Mouse (Mus musculus) neutrophil, adult 5-6 weeks (primary cell): ENCODE data around the gene Map3k13. TPM values are rescaled to one million over a fixed set of nuclear protein-coding genes. Genes with fewer than 3 reads are reported as not detected.
"Not testable (repeated sequence)": the region's sequence is repeated elsewhere in the genome, so short reads cannot be mapped to it uniquely, and the experiment has no call there.

ENCODE experiments used
- ATAC-seq: fragments of 151-379, 151-347 bp; 2 replicates; pipeline ENCODE4 v1.8.0; 2017; ENCODE audit warnings: mild to moderate bottlenecking, moderate TSS enrichment; ENCODE audit not compliant: insufficient number of reproducible peaks, poor library complexity, low FRiP score, severe bottlenecking; ENCODE audit errors: extremely low read depth
- total RNA-seq: library from RNA; stranded (forward); fragments of 200-1000 nt; gene quantifications from 2 replicates; pipeline ENCODE4 v1.2.3, GENCODE M21; 2017

Gene Map3k13
- total RNA-seq, 1 experiment from 2014 or later = 0.12 TPM

GRCm38 (mm10) chr16:21877735-21878134 lies 83.6 kb downstream of the Map3k13 start:
- no peak for ATAC-seq

GRCm38 (mm10) chr16:21878834-21879233 lies 84.7 kb downstream of the Map3k13 start:
- no peak for ATAC-seq

GRCm38 (mm10) chr16:21881181-21881580 lies 87.0 kb downstream of the Map3k13 start:
- no peak for ATAC-seq

GRCm38 (mm10) chr16:21881582-21882259 lies 87.6 kb downstream of the Map3k13 start:
- ATAC-seq = no peak

- ATAC-seq = no peak
Measured at GRCm38 (mm10) chr16:21887601-21888000, 93.5 kb downstream of the Map3k13 start.

- no peak for ATAC-seq
Measured at GRCm38 (mm10) chr16:21893890-21894289, 99.7 kb downstream of the Map3k13 start.

GRCm38 (mm10) chr16:21901286-21901685 lies 107.1 kb downstream of the Map3k13 start:
- no peak for ATAC-seq

- ATAC-seq = no peak
Measured at GRCm38 (mm10) chr16:21904636-21905035, 110.5 kb downstream of the Map3k13 start.

- no peak for ATAC-seq
Measured at GRCm38 (mm10) chr16:21905996-21906395, 111.8 kb downstream of the Map3k13 start.

GRCm38 (mm10) chr16:21906902-21907301 lies 112.8 kb downstream of the Map3k13 start:
- no peak for ATAC-seq

- not testable (repeated sequence) for ATAC-seq
Measured at GRCm38 (mm10) chr16:21908906-21909305, 114.8 kb downstream of the Map3k13 start.

GRCm38 (mm10) chr16:21913347-21913746 lies 119.2 kb downstream of the Map3k13 start:
- 0 out of 2 replicates have a peak, but pooled peaks have one; percentile 36 for ATAC-seq

- ATAC-seq = no peak
Measured at GRCm38 (mm10) chr16:21916681-21917080, 122.5 kb downstream of the Map3k13 start.

GRCm38 (mm10) chr16:21928471-21928870 lies 134.3 kb downstream of the Map3k13 start:
- ATAC-seq = no peak

- peak; percentile 45; the same call in 1 of the 2 replicates for ATAC-seq
Measured at GRCm38 (mm10) chr16:21946761-21947715, 152.9 kb downstream of the Map3k13 start, which contains the start of gene Tmem41a. Gene Tmem41a (minus strand): TSS chr16:21947552.

- no peak for ATAC-seq
Measured at GRCm38 (mm10) chr16:21955591-21955990, 161.4 kb downstream of the Map3k13 start.

GRCm38 (mm10) chr16:21965576-21965975 lies 171.4 kb downstream of the Map3k13 start:
- ATAC-seq = no peak

- ATAC-seq = no peak
Measured at GRCm38 (mm10) chr16:21969874-21970273, 175.7 kb downstream of the Map3k13 start.

- no peak for ATAC-seq
Measured at GRCm38 (mm10) chr16:21970536-21970935, 176.4 kb downstream of the Map3k13 start.

- ATAC-seq = no peak
Measured at GRCm38 (mm10) chr16:21971446-21971845, 177.3 kb downstream of the Map3k13 start.
